Mouse (Mus musculus): ENCODE results near the gene Cacng6.
"Not testable (repeated sequence)": the region's sequence is repeated elsewhere in the genome, so short reads cannot be mapped to it uniquely, and the experiment has no call there.

Cacng6 gene

GRCm38 (mm10) chr7:3423895-3424294 is at the start of gene Cacng6:
Gene Cacng6, plus strand, starts transcription at chr7:3424195.
- in situ Hi-C loops (cut with MboI; ENCODE audit: low pct_unique_long_range_greater_than_20kb in 1 of 2, low sequenced_read_pairs in 2 of 2, unreplicated experiment in 1 of 2) = no loop called here

GRCm38 (mm10) chr7:3376831-3377230 is 47.2 kb upstream of the Cacng6 start:
- in situ Hi-C loops (cut with MboI; ENCODE audit: low pct_unique_long_range_greater_than_20kb in 1 of 2, low sequenced_read_pairs in 2 of 2, unreplicated experiment in 1 of 2) = no loop called here

- in situ Hi-C loops (cut with MboI; ENCODE audit: low pct_unique_long_range_greater_than_20kb in 1 of 2, low sequenced_read_pairs in 2 of 2, unreplicated experiment in 1 of 2) = loop anchor here in 1 of 2 experiments (5.0 kb wide), 1 partner anchor 40 kb away; no protein-coding TSS in a partner anchor
Measured at GRCm38 (mm10) chr7:3382123-3382522, 41.9 kb upstream of the Cacng6 start.

- in situ Hi-C loops (cut with MboI; ENCODE audit: low pct_unique_long_range_greater_than_20kb in 1 of 2, low sequenced_read_pairs in 2 of 2, unreplicated experiment in 1 of 2) = loop anchor here in 1 of 2 experiments (5.0 kb wide), 1 partner anchor 43 kb away; no protein-coding TSS in a partner anchor
Measured at GRCm38 (mm10) chr7:3384807-3385319, 39.1 kb upstream of the Cacng6 start.

- in situ Hi-C loops (cut with MboI; ENCODE audit: low pct_unique_long_range_greater_than_20kb in 1 of 2, low sequenced_read_pairs in 2 of 2, unreplicated experiment in 1 of 2) = no loop called here
Measured at GRCm38 (mm10) chr7:3386036-3386730, 37.8 kb upstream of the Cacng6 start.

- in situ Hi-C loops (cut with MboI; ENCODE audit: low pct_unique_long_range_greater_than_20kb in 1 of 2, low sequenced_read_pairs in 2 of 2, unreplicated experiment in 1 of 2) = no loop called here
Measured at GRCm38 (mm10) chr7:3387761-3388160, 36.2 kb upstream of the Cacng6 start.

- in situ Hi-C loops (cut with MboI; ENCODE audit: low pct_unique_long_range_greater_than_20kb in 1 of 2, low sequenced_read_pairs in 2 of 2, unreplicated experiment in 1 of 2) = no loop called here
Measured at GRCm38 (mm10) chr7:3388885-3389284, 35.1 kb upstream of the Cacng6 start.

- in situ Hi-C loops (cut with MboI; ENCODE audit: low pct_unique_long_range_greater_than_20kb in 1 of 2, low sequenced_read_pairs in 2 of 2, unreplicated experiment in 1 of 2) = no loop called here
Measured at GRCm38 (mm10) chr7:3389444-3390412, 34.3 kb upstream of the Cacng6 start.

GRCm38 (mm10) chr7:3390413-3391080 is 33.4 kb upstream of the Cacng6 start, which contains the start of gene Cacng8:
Gene Cacng8, plus strand, starts transcription at chr7:3390683.
- in situ Hi-C loops (cut with MboI; ENCODE audit: low pct_unique_long_range_greater_than_20kb in 1 of 2, low sequenced_read_pairs in 2 of 2, unreplicated experiment in 1 of 2) = no loop called here

- in situ Hi-C loops (cut with MboI; ENCODE audit: low pct_unique_long_range_greater_than_20kb in 1 of 2, low sequenced_read_pairs in 2 of 2, unreplicated experiment in 1 of 2) = no loop called here
Measured at GRCm38 (mm10) chr7:3391081-3391451, 32.9 kb upstream of the Cacng6 start.

GRCm38 (mm10) chr7:3391809-3392208 is 32.2 kb upstream of the Cacng6 start:
- in situ Hi-C loops (cut with MboI; ENCODE audit: low pct_unique_long_range_greater_than_20kb in 1 of 2, low sequenced_read_pairs in 2 of 2, unreplicated experiment in 1 of 2) = no loop called here

- in situ Hi-C loops (cut with MboI; ENCODE audit: low pct_unique_long_range_greater_than_20kb in 1 of 2, low sequenced_read_pairs in 2 of 2, unreplicated experiment in 1 of 2) = no loop called here
Measured at GRCm38 (mm10) chr7:3397355-3397754, 26.6 kb upstream of the Cacng6 start.

GRCm38 (mm10) chr7:3397797-3398196 is 26.2 kb upstream of the Cacng6 start:
- in situ Hi-C loops (cut with MboI; ENCODE audit: low pct_unique_long_range_greater_than_20kb in 1 of 2, low sequenced_read_pairs in 2 of 2, unreplicated experiment in 1 of 2) = no loop called here

- in situ Hi-C loops (cut with MboI; ENCODE audit: low pct_unique_long_range_greater_than_20kb in 1 of 2, low sequenced_read_pairs in 2 of 2, unreplicated experiment in 1 of 2) = not testable (repeated sequence)
Measured at GRCm38 (mm10) chr7:3398363-3398762, 25.6 kb upstream of the Cacng6 start.

- in situ Hi-C loops (cut with MboI; ENCODE audit: low pct_unique_long_range_greater_than_20kb in 1 of 2, low sequenced_read_pairs in 2 of 2, unreplicated experiment in 1 of 2) = no loop called here
Measured at GRCm38 (mm10) chr7:3399937-3400336, 24.1 kb upstream of the Cacng6 start.

GRCm38 (mm10) chr7:3409729-3410520 is 14.1 kb upstream of the Cacng6 start:
- in situ Hi-C loops (cut with MboI; ENCODE audit: low pct_unique_long_range_greater_than_20kb in 1 of 2, low sequenced_read_pairs in 2 of 2, unreplicated experiment in 1 of 2) = no loop called here

- in situ Hi-C loops (cut with MboI; ENCODE audit: low pct_unique_long_range_greater_than_20kb in 1 of 2, low sequenced_read_pairs in 2 of 2, unreplicated experiment in 1 of 2) = no loop called here
Measured at GRCm38 (mm10) chr7:3411160-3411941, 12.6 kb upstream of the Cacng6 start.

Data from mouse embryonic stem cell (cell line).